Mouse (Mus musculus) myocyte (in vitro differentiated cells): Measurements from ENCODE around the gene Alms1. TPM values are rescaled to one million over a fixed set of nuclear protein-coding genes. Genes with fewer than 3 reads are reported as not detected.
A peak's percentile ranks its signal among the peaks of the same experiment; 100 is the strongest.

Source experiments
- H3K27me3 ChIP-seq: one replicate; pipeline ENCODE4 v1.6.1; 2011; ENCODE audit not compliant: control insufficient read depth, insufficient read depth, insufficient read length
- H3K36me3 ChIP-seq: one replicate; pipeline ENCODE4 v1.6.1; 2011; ENCODE audit not compliant: control insufficient read depth, insufficient read depth
- H3K4me2 ChIP-seq: one replicate; pipeline ENCODE4 v1.6.1; 2011; ENCODE audit warnings: low read depth, control low read depth
- H3K4me3 ChIP-seq: one replicate; pipeline ENCODE4 v1.5.1; 2011; ENCODE audit warnings: mild to moderate bottlenecking, control low read depth, moderate library complexity
- H3K79me2 ChIP-seq: one replicate; pipeline ENCODE4 v1.6.1; 2011; ENCODE audit not compliant: control insufficient read depth, insufficient read depth
- H3ac ChIP-seq: one replicate; pipeline ENCODE4 v1.6.1; 2011; ENCODE audit not compliant: control insufficient read depth, insufficient read length
- CEBPB ChIP-seq: IDR thresholded peaks from 2 replicates; pipeline ENCODE4 v1.6.1; 2011; ENCODE audit warnings: mild to moderate bottlenecking, moderate library complexity; ENCODE audit not compliant: poor library complexity, insufficient read depth, severe bottlenecking
- E2F4 ChIP-seq: IDR thresholded peaks from one replicate; pipeline ENCODE4 v1.6.1; 2011; ENCODE audit warnings: mild to moderate bottlenecking, control low read depth, moderate library complexity; ENCODE audit not compliant: insufficient read depth
- MAX ChIP-seq: IDR thresholded peaks from one replicate; pipeline ENCODE4 v1.6.1; 2011; ENCODE audit warnings: low read depth, mild to moderate bottlenecking, control low read depth
- MYOD1 ChIP-seq, 3 experiments: IDR thresholded peaks; one replicate each; pipeline ENCODE4 v1.6.1; 2011; ENCODE audit warnings: control low read depth in 2 of 3, low read depth in 2 of 3, mild to moderate bottlenecking in 2 of 3, moderate library complexity in 1 of 3; ENCODE audit not compliant: insufficient read length in 2 of 3, control insufficient read depth in 1 of 3
- MYOG ChIP-seq, 3 experiments: IDR thresholded peaks; one replicate each; pipeline ENCODE4 v1.6.1; 2011; ENCODE audit warnings: control low read depth in 2 of 3, low read depth in 2 of 3, mild to moderate bottlenecking in 2 of 3; ENCODE audit not compliant: insufficient read length in 2 of 3, control insufficient read depth in 1 of 3, insufficient read depth in 1 of 3
- POLR2A ChIP-seq: IDR thresholded peaks from one replicate; pipeline ENCODE4 v1.6.1; 2011; ENCODE audit warnings: low read depth, mild to moderate bottlenecking, control low read depth, moderate library complexity; ENCODE audit not compliant: insufficient read length
- POLR2AphosphoS2 ChIP-seq: IDR thresholded peaks from one replicate; pipeline ENCODE4 v1.6.1; 2011; ENCODE audit warnings: low read depth, control low read depth; ENCODE audit not compliant: insufficient read length
- REST ChIP-seq: IDR thresholded peaks from one replicate; pipeline ENCODE4 v1.6.1; 2011; ENCODE audit warnings: mild to moderate bottlenecking, control low read depth, moderate library complexity; ENCODE audit not compliant: insufficient read depth, insufficient read length
- SRF ChIP-seq: IDR thresholded peaks from one replicate; pipeline ENCODE4 v1.6.1; 2011; ENCODE audit warnings: low read depth; ENCODE audit not compliant: control insufficient read depth, insufficient read length
- TCF12 ChIP-seq: IDR thresholded peaks from one replicate; pipeline ENCODE4 v1.6.1; 2011; ENCODE audit warnings: mild to moderate bottlenecking, control low read depth; ENCODE audit not compliant: poor library complexity, insufficient read depth, severe bottlenecking
- TCF3 ChIP-seq: IDR thresholded peaks from one replicate; pipeline ENCODE4 v1.6.1; 2011; ENCODE audit warnings: low read depth, control low read depth; ENCODE audit not compliant: insufficient read length
- USF1 ChIP-seq: IDR thresholded peaks from one replicate; pipeline ENCODE4 v1.6.1; 2011; ENCODE audit warnings: low read depth, mild to moderate bottlenecking, control low read depth, moderate library complexity
- polyA plus RNA-seq: library from polyadenylated mRNA; unstranded; fragments of >200 nt; fragmentation: generic; extraction: Trizol; gene quantifications from one replicate; pipeline ENCODE4 v1.2.1, GENCODE M21; 2012; ENCODE audit warnings: missing spikeins

Alms1 gene
- polyA plus RNA-seq, 1 experiment: 0.62 TPM

DNA sequence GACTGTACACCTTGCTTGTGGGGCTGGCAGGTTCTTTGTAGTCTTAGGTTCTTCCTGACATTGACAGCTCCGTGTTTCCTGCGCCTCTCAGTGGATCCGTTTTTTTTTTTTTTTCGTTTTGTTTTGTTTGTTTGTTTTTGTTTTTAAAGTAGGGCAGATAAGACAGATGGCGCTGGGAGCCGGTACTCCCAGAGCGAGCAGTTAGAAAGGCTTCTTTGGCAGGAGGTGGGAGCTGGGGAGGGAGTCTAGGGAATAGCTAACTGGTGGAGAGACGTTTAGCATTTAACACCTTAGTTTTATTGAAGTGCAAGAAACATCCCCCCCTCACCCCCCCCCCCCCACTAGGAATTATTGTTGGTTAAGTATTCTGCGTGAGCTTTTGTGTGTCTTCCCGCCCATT lies 833 bp downstream of the Alms1 start:
- Histone ChIP-seq H3K4me2 (peak overlapping the region; percentile 87), H3K4me3 (peak overlapping the region; percentile 57), H3ac (peak overlapping the region; percentile 31), H3K79me2 (peaks cover 26% of the 10 kb centered on the region), H3K27me3 (no peaks in the 10 kb centered on the region), H3K36me3 (no peaks in the 10 kb centered on the region)
- TF ChIP-seq SRF (no peak), TCF12 (no peak), CEBPB (no peak), E2F4 (no peak), USF1 (no peak), MAX (no peak), MYOG (IDR thresholded peaks at IDR 0.05; ENCODE audit: control insufficient read depth in 1 of 3, insufficient read depth in 1 of 3, insufficient read length in 2 of 3, low read depth in 2 of 3) (no peak), TCF3 (no peak), POLR2AphosphoS2 (no peak)

DNA sequence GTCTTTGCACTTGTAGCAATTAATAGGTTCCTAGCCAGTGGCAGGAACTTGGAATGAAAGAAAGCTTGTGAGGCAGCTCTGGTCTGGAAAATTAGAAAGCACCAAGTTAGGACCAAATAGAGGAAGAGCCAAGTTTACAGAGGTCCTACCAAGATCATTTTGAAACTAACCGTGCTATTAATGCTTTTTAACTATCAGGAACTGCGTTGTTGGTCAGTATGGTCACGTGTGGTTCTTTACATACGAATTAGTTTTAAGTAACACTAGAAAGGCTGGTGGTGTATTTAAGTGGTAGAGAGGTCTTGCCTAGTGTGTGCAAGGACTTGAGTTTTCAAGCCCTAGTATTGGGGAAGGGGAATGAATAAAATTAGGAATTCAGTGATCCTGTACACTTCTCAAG lies 1.2 kb downstream of the Alms1 start:
- H3ac ChIP-seq: peak overlapping the region; percentile 31
- H3K4me2 ChIP-seq: peak overlapping the region; percentile 87
- TF ChIP-seq MYOD1 (IDR thresholded peaks at IDR 0.05; ENCODE audit: control insufficient read depth in 1 of 3, insufficient read length in 2 of 3, low read depth in 2 of 3) (no peak), MAX (no peak), CEBPB (no peak), MYOG (IDR thresholded peaks at IDR 0.05; ENCODE audit: control insufficient read depth in 1 of 3, insufficient read depth in 1 of 3, insufficient read length in 2 of 3, low read depth in 2 of 3) (no peak), REST (no peak), TCF3 (no peak), USF1 (peak; percentile 24)
- H3K27me3 ChIP-seq: no peaks in the 10 kb centered on the region
- no peaks in the 10 kb centered on the region for H3K36me3 ChIP-seq
- peak overlapping the region; percentile 57 for H3K4me3 ChIP-seq
- peaks cover 26% of the 10 kb centered on the region for H3K79me2 ChIP-seq

DNA sequence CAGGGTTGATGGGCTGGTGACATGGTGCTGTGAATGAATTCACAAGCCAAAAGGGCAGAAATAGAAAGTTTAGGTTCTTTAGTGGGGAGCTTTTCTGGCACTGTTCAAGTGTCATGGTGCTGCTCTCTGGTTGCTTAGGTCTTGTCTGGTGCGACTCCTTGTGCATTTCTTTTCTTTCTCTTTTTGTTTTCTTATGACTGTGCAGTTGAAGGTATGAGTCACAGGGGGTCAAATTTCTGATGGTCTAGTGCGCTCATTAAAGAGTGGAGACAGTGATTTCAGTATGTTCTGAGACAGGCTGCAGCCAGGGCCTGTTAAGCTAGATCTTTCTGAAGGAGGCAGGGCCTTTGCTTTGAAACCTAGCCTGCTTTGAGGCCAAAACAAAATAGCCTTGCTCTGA lies 2.8 kb downstream of the Alms1 start:
- Histone ChIP-seq H3ac (no peak overlapping the region), H3K27me3 (no peaks in the 10 kb centered on the region), H3K36me3 (no peaks in the 10 kb centered on the region), H3K4me2 (peak overlapping the region; percentile 87), H3K4me3 (no peak overlapping the region), H3K79me2 (peaks cover 29% of the 10 kb centered on the region)
- no peak for TF ChIP-seq POLR2A
- no peak for TF ChIP-seq POLR2AphosphoS2
- TF ChIP-seq E2F4: no peak
- TF ChIP-seq CEBPB: no peak
- TF ChIP-seq MAX: no peak
- TF ChIP-seq USF1: no peak
- TF ChIP-seq TCF12: no peak
- TF ChIP-seq MYOG (IDR thresholded peaks at IDR 0.05; ENCODE audit: control insufficient read depth in 1 of 3, insufficient read depth in 1 of 3, insufficient read length in 2 of 3, low read depth in 2 of 3): no peak
- TF ChIP-seq REST: no peak

DNA sequence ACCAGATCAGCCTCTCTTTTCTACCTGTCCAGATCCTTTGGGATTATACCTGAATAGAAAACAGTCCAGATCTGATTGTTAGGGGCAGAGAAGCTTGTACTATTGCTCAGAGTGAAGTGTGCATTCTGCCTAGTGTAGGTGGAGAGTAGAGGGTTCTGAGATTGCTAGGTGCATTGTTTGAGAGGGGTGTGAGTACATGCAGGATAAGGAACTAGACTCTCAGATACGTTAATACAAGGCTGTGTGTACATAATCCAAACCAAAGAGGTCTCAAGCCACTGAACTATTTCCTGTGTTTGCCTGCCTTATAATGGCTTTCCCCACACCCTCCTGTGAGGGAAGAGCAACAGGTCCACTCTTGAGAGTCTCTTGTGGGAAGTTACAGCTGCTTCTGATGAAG lies 12.0 kb downstream of the Alms1 start:
- TF ChIP-seq POLR2A (no peak), CEBPB (no peak), POLR2AphosphoS2 (no peak), USF1 (no peak), MYOD1 (IDR thresholded peaks at IDR 0.05; ENCODE audit: control insufficient read depth in 1 of 3, insufficient read length in 2 of 3, low read depth in 2 of 3) (no peak), E2F4 (no peak), SRF (no peak), MYOG (IDR thresholded peaks at IDR 0.05; ENCODE audit: control insufficient read depth in 1 of 3, insufficient read depth in 1 of 3, insufficient read length in 2 of 3, low read depth in 2 of 3) (no peak), MAX (no peak), TCF12 (no peak), TCF3 (no peak), REST (no peak)
- no peak overlapping the region for H3ac ChIP-seq
- H3K36me3 ChIP-seq: no peaks in the 10 kb centered on the region
- H3K4me3 ChIP-seq: no peak overlapping the region
- no peak overlapping the region for H3K4me2 ChIP-seq
- no peaks in the 10 kb centered on the region for H3K27me3 ChIP-seq
- H3K79me2 ChIP-seq: peaks cover 4% of the 10 kb centered on the region

DNA sequence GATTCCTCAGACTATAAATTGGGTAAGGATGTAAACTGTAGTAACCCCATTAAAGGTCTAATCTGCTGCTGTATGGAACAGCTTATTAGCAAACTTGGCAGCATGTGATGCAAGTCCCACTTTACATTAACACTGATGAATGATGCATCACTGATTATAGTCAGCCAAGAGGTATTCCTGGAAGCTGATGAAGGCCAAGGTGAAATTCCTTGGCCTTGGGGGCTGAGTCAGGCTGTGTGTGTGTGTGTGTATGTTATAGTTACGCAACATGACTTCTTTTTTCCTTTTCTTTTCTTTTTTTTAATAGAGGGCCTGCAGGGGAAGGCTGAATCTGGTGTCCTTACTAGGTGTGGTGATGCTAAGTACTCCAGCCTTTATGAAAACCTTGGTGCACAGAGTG lies 23.2 kb downstream of the Alms1 start:
- Histone ChIP-seq H3K36me3 (peaks cover 15% of the 10 kb centered on the region), H3K4me2 (no peak overlapping the region), H3K4me3 (no peak overlapping the region), H3K27me3 (no peaks in the 10 kb centered on the region), H3K79me2 (no peaks in the 10 kb centered on the region), H3ac (no peak overlapping the region)
- no peak for TF ChIP-seq REST
- no peak for TF ChIP-seq MAX
- no peak for TF ChIP-seq TCF3
- TF ChIP-seq CEBPB: no peak
- TF ChIP-seq MYOG (IDR thresholded peaks at IDR 0.05; ENCODE audit: control insufficient read depth in 1 of 3, insufficient read depth in 1 of 3, insufficient read length in 2 of 3, low read depth in 2 of 3): no peak
- TF ChIP-seq SRF: no peak
- no peak for TF ChIP-seq USF1
- TF ChIP-seq POLR2AphosphoS2: no peak
- TF ChIP-seq POLR2A: no peak
- no peak for TF ChIP-seq MYOD1 (IDR thresholded peaks at IDR 0.05; ENCODE audit: control insufficient read depth in 1 of 3, insufficient read length in 2 of 3, low read depth in 2 of 3)
